Mouse (Mus musculus) spleen, adult 2 months (tissue): ENCODE data around the gene Rtn3.

ENCODE experiments used
- CTCF ChIP-seq: fragments of 200-500 bp; IDR thresholded peaks from 2 replicates; pipeline ENCODE4 v1.5.1; 2011; ENCODE audit warnings: mild to moderate bottlenecking, inconsistent platforms; ENCODE audit not compliant: insufficient read depth, insufficient read length, insufficient replicate concordance; ENCODE audit errors: extremely low read depth
- POLR2A ChIP-seq: fragments of 200-500 bp; IDR thresholded peaks from 2 replicates; pipeline ENCODE4 v1.6.1; 2011; ENCODE audit warnings: low read depth, low read length, inconsistent platforms

GRCm38 (mm10) chr19:7479751-7480248 lies 3.3 kb downstream of the Rtn3 start:
- TF ChIP-seq CTCF: no peak
- TF ChIP-seq POLR2A: no peak
